Mouse (Mus musculus) left cerebral cortex, adult 11 months (tissue): ENCODE results near the gene Pde4dip.

Experiments
- DNase-seq: peaks from one replicate; pipeline ENCODE4 v3.0.0; 2022; ENCODE audit warnings: low spot score

The Pde4dip gene

GRCm38 (mm10) chr3:97801178-97801699, 87.3 kb downstream of the Pde4dip start:
- DNase-seq = no peak

DNA sequence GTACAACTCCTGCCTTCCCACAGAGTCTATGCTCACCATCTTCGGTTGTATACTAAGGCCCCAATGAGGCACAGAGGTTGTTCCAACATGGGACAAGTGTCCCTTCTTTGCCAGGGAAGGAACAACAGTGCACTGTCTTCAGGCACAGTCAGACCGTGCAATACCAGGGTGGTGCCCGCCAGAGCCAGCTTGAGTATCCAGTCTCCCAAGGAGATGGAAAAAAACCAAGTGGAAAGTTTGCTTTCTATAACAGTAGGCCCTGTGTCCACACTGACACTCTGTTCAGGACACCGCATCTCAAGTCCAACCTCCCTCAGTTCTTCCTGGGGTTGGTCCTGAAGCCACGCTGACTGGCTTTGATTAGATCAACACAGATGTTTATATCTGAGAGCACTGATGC, 87.8 kb downstream of the Pde4dip start:
- DNase-seq = no peak

GRCm38 (mm10) chr3:97800004-97800403, 88.5 kb downstream of the Pde4dip start:
- no peak for DNase-seq

- no peak for DNase-seq
These were observed 89.2 kb downstream of the Pde4dip start for GRCm38 (mm10) chr3:97799267-97799666.

DNA sequence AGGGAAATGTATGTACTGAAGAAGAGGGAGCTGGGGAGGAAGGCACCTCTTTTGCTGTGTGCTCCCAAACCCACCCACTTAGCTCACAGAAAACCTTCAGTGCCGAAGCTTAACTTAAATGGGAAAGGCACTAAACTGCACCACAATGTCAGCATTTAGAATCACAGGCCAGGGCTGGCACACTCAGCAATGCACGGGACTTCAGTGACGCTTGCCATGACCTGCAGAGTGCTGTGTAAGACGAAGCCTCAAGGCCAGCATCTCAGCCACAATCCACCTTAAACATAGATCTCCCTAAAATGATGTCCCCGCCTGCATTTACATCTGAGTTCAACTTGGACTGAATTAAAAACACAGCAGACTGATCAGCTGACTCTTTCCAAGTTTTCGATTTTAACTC, 91.1 kb downstream of the Pde4dip start:
- no peak for DNase-seq

- no peak for DNase-seq
These were observed 94.5 kb downstream of the Pde4dip start for GRCm38 (mm10) chr3:97793995-97794394.

GRCm38 (mm10) chr3:97790150-97790549, 98.4 kb downstream of the Pde4dip start:
- DNase-seq = no peak

GRCm38 (mm10) chr3:97789317-97789716, 99.2 kb downstream of the Pde4dip start:
- DNase-seq = no peak

DNA sequence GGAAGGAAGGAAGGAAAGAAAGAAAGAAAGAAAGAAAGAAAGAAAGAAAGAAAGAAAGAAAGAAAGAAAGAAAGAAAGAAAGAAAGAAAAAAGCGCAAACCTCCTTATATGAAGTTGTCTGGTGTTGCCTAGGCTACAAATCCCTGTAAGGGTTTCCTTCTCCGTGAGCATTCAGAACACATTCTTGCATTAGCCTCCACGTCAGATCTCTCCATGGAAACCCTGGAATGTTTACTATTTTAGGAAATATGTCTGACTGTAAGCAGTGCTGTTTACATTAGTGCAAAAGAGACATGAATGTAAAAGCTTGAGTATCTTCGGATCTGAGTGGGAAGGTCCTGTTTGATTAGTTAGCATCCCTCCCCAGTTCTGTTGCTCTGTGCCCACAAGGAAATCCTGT, 112.3 kb downstream of the Pde4dip start:
- no peak for DNase-seq

DNA sequence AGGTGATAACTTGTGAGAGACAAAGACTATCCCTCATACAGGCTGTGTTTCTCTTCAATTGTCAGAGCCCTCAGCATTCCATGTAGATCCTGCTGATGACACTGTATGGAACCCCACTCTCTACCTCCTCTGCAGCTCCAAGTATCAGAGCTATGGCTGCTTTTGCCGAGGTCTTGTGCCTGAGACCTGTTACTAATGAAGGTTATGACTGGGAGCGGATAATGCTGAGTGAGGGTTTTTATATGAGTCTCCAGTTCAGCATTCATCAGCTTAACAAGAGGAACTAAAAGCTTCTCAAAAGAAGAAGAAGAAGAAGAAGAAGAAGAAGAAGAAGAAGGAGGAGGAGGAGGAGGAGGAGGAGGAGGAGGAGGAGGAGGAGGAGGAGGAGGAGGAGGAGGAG, 112.8 kb downstream of the Pde4dip start:
- no peak for DNase-seq

- no peak for DNase-seq
These were observed 113.6 kb downstream of the Pde4dip start for GRCm38 (mm10) chr3:97774861-97775260.

- peak; percentile 89 for DNase-seq
These were observed 120.4 kb downstream of the Pde4dip start for GRCm38 (mm10) chr3:97767771-97768762.

GRCm38 (mm10) chr3:97767041-97767770, 121.3 kb downstream of the Pde4dip start:
- DNase-seq = no peak

DNA sequence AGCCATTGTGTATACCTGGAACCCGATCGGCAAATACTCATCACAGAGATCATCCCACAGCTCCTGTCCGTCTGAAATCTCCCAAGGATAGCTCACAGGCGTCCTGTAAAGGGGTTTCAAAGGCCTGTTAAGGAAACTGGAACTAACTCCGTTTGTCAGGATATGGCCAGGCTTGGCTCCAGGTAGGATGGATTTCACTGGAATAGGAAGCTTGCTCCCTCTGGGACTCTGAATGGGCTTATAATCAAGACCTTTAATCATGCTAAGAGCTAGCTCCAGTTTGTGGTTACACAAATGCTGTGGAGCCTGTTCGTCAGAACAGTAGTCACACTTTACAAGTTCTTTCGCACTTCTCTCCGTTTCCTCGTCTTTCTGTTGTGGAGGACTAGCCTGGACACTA, 122.0 kb downstream of the Pde4dip start:
- no peak for DNase-seq

GRCm38 (mm10) chr3:97764152-97764551, 124.4 kb downstream of the Pde4dip start:
- DNase-seq = no peak

DNA sequence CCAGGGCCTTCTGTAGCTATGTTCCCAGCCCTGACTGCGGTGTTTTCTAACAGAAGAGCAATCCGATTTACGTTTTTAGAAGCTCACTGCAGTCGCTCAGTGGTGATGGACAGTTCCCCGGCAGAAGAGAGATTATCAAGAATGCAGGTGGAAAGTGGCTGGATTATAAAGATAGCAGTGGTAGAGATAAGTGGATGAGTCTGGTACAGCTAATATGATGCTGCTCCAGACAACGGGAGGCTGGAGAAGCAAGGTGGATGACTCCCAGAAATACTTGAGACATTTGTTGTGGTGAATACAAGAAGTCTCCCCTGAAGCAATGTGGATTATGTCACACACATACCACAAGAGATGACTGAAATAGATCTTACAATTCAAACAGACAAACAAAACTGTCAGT, 126.6 kb downstream of the Pde4dip start:
- no peak for DNase-seq

- DNase-seq = no peak
These were observed 127.3 kb downstream of the Pde4dip start for GRCm38 (mm10) chr3:97761168-97761567.

DNA sequence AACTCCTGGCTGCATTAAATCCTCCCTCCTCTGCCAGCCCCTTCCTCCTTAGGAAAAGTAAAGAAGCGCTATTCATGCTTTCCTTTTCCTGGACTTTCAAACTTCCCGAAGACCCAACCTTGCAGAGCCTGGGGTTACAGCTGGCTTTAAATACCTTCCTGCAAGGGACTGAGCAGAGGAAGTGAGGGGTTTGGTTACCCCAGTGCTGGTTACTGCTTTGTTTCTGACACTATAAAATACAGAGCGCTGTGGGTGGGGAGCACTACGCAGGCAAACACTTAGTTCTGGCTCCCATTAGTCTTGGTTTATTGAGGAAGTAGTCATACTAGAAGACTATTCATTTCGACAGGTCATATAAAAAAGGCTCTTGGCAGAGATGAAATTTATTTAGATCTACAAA, 128.7 kb downstream of the Pde4dip start:
- no peak for DNase-seq

GRCm38 (mm10) chr3:97757501-97757900, 131.0 kb downstream of the Pde4dip start:
- no peak for DNase-seq

DNA sequence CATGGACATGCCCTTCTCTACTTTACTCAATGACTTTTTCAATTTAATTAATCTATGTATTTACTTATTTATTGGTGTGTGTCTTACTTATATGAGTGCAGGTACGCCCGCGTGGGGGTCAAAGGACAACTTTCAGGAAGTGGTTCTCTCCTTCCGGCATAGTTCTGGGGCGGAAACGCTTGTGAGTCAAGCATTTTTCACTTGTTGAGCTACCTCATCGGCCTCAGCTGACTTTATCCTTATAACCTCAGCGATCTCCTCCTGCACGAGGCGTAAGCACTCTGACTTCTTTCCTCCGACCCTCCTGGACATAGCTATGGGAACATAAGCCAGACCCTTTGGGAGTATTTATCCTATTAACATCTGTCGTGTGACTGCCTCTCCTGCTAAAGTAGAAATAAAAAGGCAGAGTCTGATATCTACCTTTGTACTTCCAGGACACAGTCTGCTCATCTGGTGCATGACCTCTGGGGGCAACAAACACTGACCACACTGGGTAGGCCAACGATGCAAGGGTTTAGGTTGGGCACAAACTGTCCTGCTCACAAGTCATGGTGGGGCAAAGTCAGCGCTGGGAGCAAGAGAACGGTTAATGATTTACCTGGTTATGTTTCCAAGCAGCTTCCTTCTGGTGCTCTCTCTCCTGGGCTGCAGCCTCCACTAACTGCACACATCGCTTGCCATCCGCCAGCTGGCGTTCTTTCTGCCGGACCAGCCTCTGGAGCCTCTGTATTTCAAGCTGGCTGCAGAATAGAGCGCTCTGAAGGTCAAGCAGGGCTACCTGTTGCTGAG, 132.0 kb downstream of the Pde4dip start:
- no peak for DNase-seq

DNA sequence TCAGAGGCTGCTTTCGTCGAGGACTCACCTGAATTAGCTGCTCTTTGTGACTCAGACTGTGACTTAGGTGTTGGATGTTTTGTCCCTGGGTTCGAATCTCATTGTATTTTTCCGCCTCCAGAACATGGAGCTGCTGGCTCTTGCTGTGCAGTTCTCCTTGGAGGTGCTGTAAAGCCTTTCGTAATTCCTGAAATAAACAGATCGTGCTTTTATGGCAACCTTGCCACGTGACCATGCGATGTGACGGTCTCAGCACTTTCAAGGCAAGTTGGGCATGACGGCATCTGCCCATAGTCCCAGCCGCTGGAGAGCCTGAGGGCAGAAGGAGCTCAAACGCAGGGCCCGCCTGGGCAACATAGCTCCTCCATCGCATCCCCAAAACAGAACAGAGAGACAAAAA, 133.1 kb downstream of the Pde4dip start:
- no peak for DNase-seq

DNA sequence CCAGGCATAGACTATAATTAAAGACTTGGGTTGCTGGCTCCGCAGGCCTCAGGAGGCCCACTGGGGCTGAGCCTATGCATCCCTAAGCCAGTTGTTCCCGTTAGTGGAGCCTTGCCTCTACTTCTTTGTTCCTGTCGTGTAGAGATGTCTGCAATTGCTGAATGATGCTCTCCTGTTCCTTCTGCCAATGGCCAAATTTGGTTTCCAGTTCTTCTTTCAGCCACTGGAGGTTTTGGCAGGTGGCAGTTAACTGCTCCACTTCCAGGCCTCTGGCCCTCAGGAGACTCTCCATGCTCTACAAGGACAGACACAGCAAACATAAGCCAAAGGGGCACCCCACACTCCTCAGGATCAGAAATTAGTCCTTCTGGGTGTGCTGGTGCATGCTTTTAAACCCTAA, 135.6 kb downstream of the Pde4dip start:
- DNase-seq = no peak
